ENCODE assay signal across 32 mouse cellular contexts in genomic region chr15:23455344-23455743, GRCm38 (mm10).
DNase-seq lines count a peak whose midpoint lies in the region; ATAC-seq and TF ChIP-seq lines count a peak whose summit lies in the region.
"Had no signal": no experiment of that assay in that cellular context is flagged by ENCODE, and none has a peak within 500 bp of the region (broad histone marks: within the 10 kb centered on the region; RNA-seq: fewer than 3 reads in every experiment).

No protein-coding gene starts in this region.

- TF ChIP-seq POLR2A in olfactory bulb, adult 2 months (IDR thresholded peaks at IDR 0.05; ENCODE audit: insufficient read depth, low read depth, low read length) = no peak

- no peaks in the 10 kb centered on the region for H3K36me3 ChIP-seq in midbrain, embryonic 11.5 days (ENCODE audit: control insufficient read depth, insufficient read depth, low read length)
- no peaks in the 10 kb centered on the region for H3K36me3 ChIP-seq in midbrain, embryonic 16.5 days (ENCODE audit: control insufficient read depth, insufficient read depth, low read length)
- no peaks in the 10 kb centered on the region for H3K36me3 ChIP-seq in hindbrain, embryonic 16.5 days (ENCODE audit: control insufficient read depth, insufficient read depth, low read length)
- H3K36me3 ChIP-seq: embryonic facial prominence, embryonic 10.5 days; embryonic facial prominence, embryonic 15.5 days; forebrain, embryonic 12.5 days; heart, embryonic 12.5 days; kidney, embryonic 15.5 days; liver, embryonic 12.5 days; midbrain, embryonic 15.5 days had no signal

- no peak overlapping the region for H3K9ac ChIP-seq in midbrain, embryonic 11.5 days (ENCODE audit: low read length)
- H3K9ac ChIP-seq in midbrain, embryonic 16.5 days (ENCODE audit: low read depth, low read length) = no peak overlapping the region
- H3K9ac ChIP-seq in hindbrain, embryonic 16.5 days (ENCODE audit: low read depth, low read length) = no peak overlapping the region
- H3K9ac ChIP-seq: embryonic facial prominence, embryonic 15.5 days; forebrain, embryonic 12.5 days; forebrain, postnatal 0 days; heart, embryonic 12.5 days; kidney, embryonic 15.5 days; liver, embryonic 12.5 days; liver, postnatal 0 days; midbrain, embryonic 15.5 days had no signal

- H3K9me3 ChIP-seq in midbrain, embryonic 11.5 days (ENCODE audit: control insufficient read depth, low read length) = no peaks in the 10 kb centered on the region
- H3K9me3 ChIP-seq in midbrain, embryonic 16.5 days (replicated peaks; ENCODE audit: control insufficient read depth, low read length, poor library complexity, severe bottlenecking) = no peaks in the 10 kb centered on the region
- no peaks in the 10 kb centered on the region for H3K9me3 ChIP-seq in hindbrain, embryonic 16.5 days (ENCODE audit: control insufficient read depth, low read length)
- H3K9me3 ChIP-seq: embryonic facial prominence, embryonic 10.5 days; embryonic facial prominence, embryonic 15.5 days; forebrain, embryonic 12.5 days; heart, embryonic 12.5 days; kidney, embryonic 15.5 days; liver, embryonic 12.5 days; midbrain, embryonic 15.5 days had no signal

- H3K4me3 ChIP-seq in midbrain, embryonic 11.5 days (ENCODE audit: low read depth, low read length) = no peak overlapping the region
- H3K4me3 ChIP-seq in midbrain, embryonic 16.5 days (ENCODE audit: low read depth, low read length) = no peak overlapping the region
- H3K4me3 ChIP-seq in hindbrain, embryonic 16.5 days (ENCODE audit: low read length) = no peak overlapping the region
- no peak overlapping the region for H3K4me3 ChIP-seq in olfactory bulb, adult 2 months (ENCODE audit: insufficient read depth, low read depth, low read length)
- H3K4me3 ChIP-seq: embryonic facial prominence, embryonic 10.5 days; embryonic facial prominence, embryonic 15.5 days; forebrain, embryonic 12.5 days; heart, adult 2 months; heart, embryonic 12.5 days; kidney, embryonic 15.5 days; layer of hippocampus, adult 2 months; liver, embryonic 12.5 days; midbrain, embryonic 15.5 days; myocyte had no signal

- DNase-seq in cerebellum, postnatal 25 days = peak; percentile 23 to 41
- no peak for DNase-seq in cerebellum, adult 11 months
- DNase-seq in midbrain, embryonic 11.5 days (ENCODE audit: low spot score, missing footprints) = peak; percentile 12
- no peak for DNase-seq in urinary bladder, postnatal 10 days (ENCODE audit: low spot score)
- DNase-seq: adrenal gland, postnatal 36 days; B cell, adult 2 months; cerebellum, adult 18-20 months; forebrain, postnatal 0 days; heart, adult 2 months; heart, postnatal 4 days; kidney, adult 18-20 months; kidney, postnatal 36 days; layer of hippocampus, postnatal 36 days; left cerebral cortex, postnatal 4 days; liver, postnatal 0 days; right cerebral cortex, postnatal 25 days; spleen, adult 18-20 months; thymus, adult 18-20 months; thymus, postnatal 25 days had no signal

- no peak for TF ChIP-seq CTCF in olfactory bulb, adult 2 months (IDR thresholded peaks at IDR 0.05; ENCODE audit: insufficient read depth, low read depth, low read length)

- peaks cover 5% of the 10 kb centered on the region for H3K4me1 ChIP-seq in midbrain, embryonic 11.5 days (ENCODE audit: control insufficient read depth, insufficient read depth, low read length)
- peaks cover 4% of the 10 kb centered on the region for H3K4me1 ChIP-seq in midbrain, embryonic 16.5 days (ENCODE audit: control insufficient read depth, insufficient read depth, low read length)
- peaks cover 3% of the 10 kb centered on the region; the same call in 1 of the 2 replicates for H3K4me1 ChIP-seq in hindbrain, embryonic 16.5 days (ENCODE audit: control insufficient read depth, insufficient read depth, low read depth, low read length)
- 0 out of 2 replicates have a peak, but pooled peaks cover 4% of the 10 kb centered on the region for H3K4me1 ChIP-seq in olfactory bulb, adult 2 months (ENCODE audit: control insufficient read depth, insufficient read depth, low read length)
- H3K4me1 ChIP-seq: embryonic facial prominence, embryonic 10.5 days; kidney, embryonic 15.5 days; liver, embryonic 12.5 days had no signal

- WGBS in midbrain, embryonic 11.5 days = 87% methylated on average over 7 of the region's 7 CpGs
- WGBS in midbrain, embryonic 16.5 days = 76% methylated on average over 7 of the region's 7 CpGs
- WGBS in hindbrain, embryonic 16.5 days = 66% methylated on average over 7 of the region's 7 CpGs
- 45% methylated on average over 7 of the region's 7 CpGs for WGBS in olfactory bulb, adult 2 months

- no peak overlapping the region for H3K4me2 ChIP-seq in midbrain, embryonic 11.5 days
- H3K4me2 ChIP-seq in midbrain, embryonic 16.5 days (ENCODE audit: low read length) = no peak overlapping the region
- no peak overlapping the region for H3K4me2 ChIP-seq in hindbrain, embryonic 16.5 days (ENCODE audit: low read length)
- H3K4me2 ChIP-seq: embryonic facial prominence, embryonic 15.5 days; forebrain, embryonic 12.5 days; heart, embryonic 12.5 days; kidney, embryonic 15.5 days; liver, embryonic 12.5 days; midbrain, embryonic 15.5 days had no signal

- no peaks in the 10 kb centered on the region for H3K27me3 ChIP-seq in midbrain, embryonic 11.5 days (ENCODE audit: control insufficient read depth, insufficient read depth, low read length)
- no peaks in the 10 kb centered on the region for H3K27me3 ChIP-seq in midbrain, embryonic 16.5 days (ENCODE audit: control insufficient read depth, insufficient read depth, low read depth, low read length)
- H3K27me3 ChIP-seq in hindbrain, embryonic 16.5 days (replicated peaks; ENCODE audit: control insufficient read depth, insufficient read depth, low read length) = no peaks in the 10 kb centered on the region
- H3K27me3 ChIP-seq: embryonic facial prominence, embryonic 15.5 days; forebrain, embryonic 12.5 days; heart, embryonic 12.5 days; kidney, embryonic 15.5 days; liver, embryonic 12.5 days; midbrain, embryonic 15.5 days had no signal

- H3K27ac ChIP-seq in midbrain, embryonic 11.5 days (ENCODE audit: low read depth, low read length) = no peak overlapping the region
- no peak overlapping the region for H3K27ac ChIP-seq in midbrain, embryonic 16.5 days (ENCODE audit: low read length)
- no peak overlapping the region for H3K27ac ChIP-seq in hindbrain, embryonic 16.5 days (ENCODE audit: low read depth, low read length)
- peak overlapping the region; percentile 33; the same call in 1 of the 2 replicates for H3K27ac ChIP-seq in olfactory bulb, adult 2 months (ENCODE audit: insufficient read depth, low read depth, low read length)
- H3K27ac ChIP-seq: embryonic facial prominence, embryonic 10.5 days; embryonic facial prominence, embryonic 15.5 days; forebrain, embryonic 12.5 days; heart, adult 2 months; kidney, embryonic 15.5 days; layer of hippocampus, adult 2 months; liver, embryonic 12.5 days; macrophage; midbrain, embryonic 15.5 days had no signal

- no peak for ATAC-seq in midbrain, embryonic 11.5 days (ENCODE audit: low FRiP score)
- no peak for ATAC-seq in midbrain, embryonic 16.5 days
- ATAC-seq in hindbrain, embryonic 16.5 days = peak; percentile 69; the same call in 1 of the 2 replicates
- ATAC-seq: forebrain, postnatal 0 days; liver, embryonic 12.5 days; liver, postnatal 0 days; midbrain, embryonic 15.5 days had no signal

Comparison
In these comparisons a context has a peak if more than half of its experiments do, and no peak if none do; other contexts are left out.
1. DNase-seq: peak in cerebellum, postnatal 25 days (2 of 2) and midbrain, embryonic 11.5 days (single experiment); none in cerebellum, adult 11 months (single experiment) and urinary bladder, postnatal 10 days (single experiment).